Mouse (Mus musculus) frontal cortex, adult 2 months (tissue): ENCODE results near the gene Med9. TPM values are rescaled to one million over a fixed set of nuclear protein-coding genes. Genes with fewer than 3 reads are reported as not detected.

Source experiments
- DNase-seq, 2 experiments: peaks; one replicate each; pipeline ENCODE4 v3.0.0; 2022; ENCODE audit warnings: low spot score in 1 of 2; ENCODE audit errors: extremely low spot score in 1 of 2
- polyA plus RNA-seq: library from polyadenylated mRNA; depleted of rRNA; stranded (reverse); fragments of >200 nt; gene quantifications from 2 replicates; pipeline ENCODE4 v1.2.3, GENCODE M21; 2012; rRNA removed

Med9 gene
- polyA plus RNA-seq, result 43.6 and 44.0 TPM in 2 replicates

DNA sequence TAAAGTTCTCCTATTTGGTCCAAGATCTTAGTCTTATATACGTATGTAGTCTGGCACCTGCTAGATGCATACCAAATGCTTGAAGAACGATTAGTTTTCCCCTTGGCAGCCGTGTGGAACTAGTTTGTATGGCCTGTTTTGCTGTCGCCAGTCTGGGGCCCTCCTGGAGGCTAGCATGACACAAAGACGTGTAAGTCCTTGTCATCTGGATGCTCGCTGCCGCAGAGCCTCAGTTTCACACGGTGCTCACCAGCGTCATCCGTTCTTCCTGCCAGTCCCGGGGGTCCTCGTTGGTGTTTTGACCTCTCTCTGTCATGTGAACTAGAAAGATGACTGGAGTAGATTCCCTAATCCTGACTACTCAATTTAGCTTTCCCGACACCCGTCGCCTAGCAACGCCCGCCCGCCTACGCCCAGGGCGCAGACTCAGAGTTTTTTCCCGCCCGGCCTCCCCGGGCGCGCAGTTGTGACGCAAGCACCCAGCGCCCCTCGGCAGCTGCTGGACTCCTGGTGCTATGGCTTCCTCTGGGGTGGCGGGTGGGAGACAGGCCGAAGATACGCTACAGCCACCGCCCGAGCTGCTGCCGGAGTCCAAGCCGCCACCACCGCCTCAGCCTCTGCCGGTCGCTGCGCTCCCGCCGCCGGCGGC is at the start of gene Med9:
TSS of gene Med9 (plus strand) at position 455 of the 649 bp plus-strand sequence.
- DNase-seq, result peak; percentile 89 to 97

DNA sequence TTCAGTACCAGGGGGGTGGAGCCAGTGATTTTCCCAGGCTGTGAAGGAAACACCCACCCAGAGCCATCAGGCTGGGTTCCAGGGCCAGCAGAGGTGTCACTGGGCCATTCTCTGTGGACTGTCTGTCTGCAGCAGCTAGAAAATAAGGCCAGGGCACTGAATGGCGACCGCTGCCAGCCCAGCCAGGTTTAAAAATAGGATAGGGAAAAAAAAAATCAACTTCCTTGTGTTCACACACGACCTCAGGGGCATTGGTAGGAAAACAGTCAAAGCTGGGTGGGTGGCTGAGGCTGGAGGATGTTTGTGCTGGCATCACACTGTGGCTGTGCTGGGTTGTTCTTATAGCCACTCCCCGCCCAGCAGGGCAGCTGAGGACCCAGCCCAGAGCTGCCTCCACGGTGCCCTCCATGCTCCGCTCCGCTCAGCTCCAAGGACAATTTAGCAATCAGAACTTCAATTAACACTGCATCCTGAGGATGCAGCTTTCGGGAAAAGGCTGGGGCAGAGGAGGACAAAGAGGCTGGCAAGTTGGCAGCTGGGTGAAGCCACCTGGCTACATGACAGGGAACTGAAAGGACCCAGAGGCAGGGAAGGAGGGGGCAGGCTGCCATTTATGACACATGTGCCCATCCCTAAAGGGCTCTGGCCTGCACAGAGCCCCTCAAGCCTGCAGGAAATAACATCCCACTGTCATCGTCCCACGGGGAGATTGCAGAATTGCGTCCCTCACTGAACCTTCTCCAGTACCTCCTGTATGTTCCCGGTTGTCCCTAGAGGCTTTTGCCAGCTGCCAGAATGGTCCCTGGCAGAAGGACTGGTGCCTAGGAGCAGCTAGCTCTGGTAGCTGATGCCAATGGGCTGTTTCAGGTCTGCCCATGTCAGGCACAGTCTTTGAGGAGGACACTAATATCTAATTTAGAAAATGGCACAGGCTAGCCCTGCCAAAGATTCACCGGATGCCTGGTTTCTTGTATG is 48.0 kb upstream of the Med9 start:
- no peak for DNase-seq

DNA sequence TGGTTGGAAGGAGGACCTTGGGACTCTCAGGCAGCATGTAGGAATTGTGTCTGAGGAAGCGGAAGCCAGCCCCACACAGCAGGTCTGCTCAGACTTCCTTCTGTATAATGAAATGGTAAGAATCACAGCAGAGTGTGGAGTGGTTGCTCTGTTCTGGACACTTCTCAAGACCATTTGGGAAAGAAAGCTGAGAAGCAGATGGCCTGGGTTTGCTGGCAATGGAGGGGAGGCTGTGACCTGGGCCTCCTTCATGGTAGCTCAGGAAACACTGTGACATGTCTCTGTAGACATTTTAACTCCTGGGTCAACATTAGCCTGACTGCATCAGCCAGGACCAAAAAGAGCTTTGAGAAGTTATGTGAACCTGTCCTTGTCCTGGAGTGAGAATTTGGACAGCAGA is 47.0 kb upstream of the Med9 start:
- no peak for DNase-seq

DNA sequence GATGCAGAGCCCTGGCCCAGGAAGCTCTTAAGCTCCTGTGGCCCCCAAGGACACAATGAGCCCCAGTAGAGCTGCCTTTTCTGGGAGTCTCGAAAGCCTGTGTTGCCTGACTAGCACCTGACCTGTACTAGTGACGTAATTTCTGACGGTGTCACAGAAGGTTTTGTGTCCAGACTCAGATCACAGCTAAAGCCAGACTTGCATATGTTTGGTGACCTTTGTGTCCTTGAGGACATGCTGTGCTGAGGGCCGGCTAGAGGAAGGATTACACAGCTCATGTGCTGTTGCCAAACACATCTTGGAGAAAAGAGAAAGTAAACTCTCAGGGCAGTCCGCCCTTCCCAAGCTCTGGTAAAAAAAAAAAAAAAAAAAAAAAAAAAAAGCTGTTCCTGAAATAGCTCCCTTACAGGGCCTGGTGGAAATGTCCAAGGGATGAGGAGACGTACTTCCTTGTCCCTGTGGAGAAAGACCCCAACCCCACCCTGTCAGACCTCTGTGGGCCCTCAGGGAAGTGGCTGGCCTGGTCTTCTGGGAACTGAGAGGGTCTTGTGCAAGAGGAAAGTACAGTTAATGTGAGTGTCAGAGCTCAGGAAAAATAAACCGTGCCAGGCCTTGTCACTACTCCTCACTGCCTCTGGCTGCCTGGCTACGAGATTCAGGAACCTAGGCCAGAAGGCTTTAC is 45.8 kb upstream of the Med9 start:
- DNase-seq, result no peak

DNA sequence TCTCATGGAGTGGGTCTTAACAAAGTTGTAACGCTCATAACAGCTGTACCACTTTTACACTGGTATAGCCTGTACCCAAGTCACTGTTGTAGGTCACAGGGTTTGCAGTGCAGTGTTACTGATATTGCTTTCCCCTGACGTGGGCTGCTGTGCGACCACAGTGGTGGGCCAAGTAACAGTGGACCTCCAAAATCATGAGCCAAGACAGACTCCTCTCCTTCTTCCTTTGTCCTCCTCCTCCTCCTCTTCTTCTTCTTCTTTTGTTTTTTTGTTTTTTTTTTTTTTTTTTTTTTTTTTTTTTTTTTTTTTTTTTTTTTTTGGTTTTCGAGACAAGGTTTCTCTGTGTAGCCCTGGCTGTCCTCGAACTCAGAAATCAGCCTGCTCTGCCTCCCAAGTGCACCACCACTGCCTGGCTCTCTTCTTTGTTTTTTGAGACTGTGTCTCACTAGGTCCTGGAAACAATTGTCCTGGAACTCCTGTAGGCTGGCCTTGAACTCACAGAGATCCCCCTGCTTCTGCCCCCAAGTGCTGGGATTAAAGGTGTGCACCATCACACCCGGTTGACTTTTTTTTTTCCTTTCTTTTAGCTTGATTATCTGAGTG is 41.4 kb upstream of the Med9 start:
- DNase-seq, result no peak

DNA sequence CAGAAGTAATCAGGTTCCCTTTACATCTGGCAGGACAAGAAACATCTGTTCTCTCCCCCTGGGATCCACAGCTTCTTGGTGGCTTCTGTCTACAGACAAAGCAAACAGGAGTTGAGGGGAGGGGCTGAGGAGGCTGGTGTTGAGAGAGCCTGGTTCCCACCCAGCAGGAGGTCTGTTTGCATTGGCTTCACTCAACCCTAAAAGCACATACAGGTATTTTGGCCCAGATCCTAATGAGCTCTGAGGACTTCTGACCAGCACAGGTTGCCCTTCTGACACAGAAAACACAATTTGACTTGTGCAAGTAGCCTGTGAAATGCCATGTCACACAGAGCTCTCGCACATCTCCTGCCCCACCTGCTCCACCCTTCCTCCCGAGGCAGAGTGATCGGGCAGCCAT is 39.6 kb upstream of the Med9 start:
- DNase-seq, result no peak

DNA sequence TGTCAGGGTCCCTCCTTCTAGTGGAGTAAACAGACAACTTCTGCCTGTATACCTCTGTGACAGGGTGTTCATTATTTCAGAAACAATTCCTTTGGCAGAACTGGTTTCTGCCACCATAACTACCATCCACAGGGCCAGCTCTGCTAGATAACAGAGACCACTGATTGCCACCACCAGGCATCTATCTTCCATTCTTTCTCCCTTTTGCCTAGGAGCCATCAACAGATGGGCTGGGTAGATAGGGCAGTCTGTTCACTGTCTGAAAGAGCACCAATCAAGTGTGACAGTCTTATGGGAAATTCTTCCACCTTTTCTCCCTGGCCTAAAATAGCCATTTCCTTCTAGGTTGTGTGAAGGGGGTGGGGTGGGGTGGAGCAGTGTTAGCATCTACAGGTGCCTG is 37.4 kb upstream of the Med9 start:
- DNase-seq, result no peak

DNA sequence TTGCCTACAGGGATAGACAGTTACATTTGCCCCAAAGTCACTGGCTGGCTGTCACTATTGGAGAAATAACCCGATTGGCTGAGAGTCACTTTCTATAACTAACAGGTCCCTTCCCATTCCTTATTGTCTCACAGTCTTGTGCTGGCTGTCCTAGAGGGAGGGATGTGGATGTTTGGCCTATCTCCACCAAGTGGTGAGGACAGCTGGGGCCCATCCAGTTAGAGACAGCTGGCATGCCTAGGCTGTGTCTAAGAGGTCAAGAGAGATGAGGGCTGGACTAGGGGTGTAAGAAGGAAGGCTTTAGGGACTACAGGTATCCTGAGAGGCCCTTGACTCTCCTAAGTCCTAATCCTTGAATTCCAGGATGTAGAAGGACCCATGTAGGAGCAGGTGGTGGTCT is 36.5 kb upstream of the Med9 start:
- no peak for DNase-seq

DNA sequence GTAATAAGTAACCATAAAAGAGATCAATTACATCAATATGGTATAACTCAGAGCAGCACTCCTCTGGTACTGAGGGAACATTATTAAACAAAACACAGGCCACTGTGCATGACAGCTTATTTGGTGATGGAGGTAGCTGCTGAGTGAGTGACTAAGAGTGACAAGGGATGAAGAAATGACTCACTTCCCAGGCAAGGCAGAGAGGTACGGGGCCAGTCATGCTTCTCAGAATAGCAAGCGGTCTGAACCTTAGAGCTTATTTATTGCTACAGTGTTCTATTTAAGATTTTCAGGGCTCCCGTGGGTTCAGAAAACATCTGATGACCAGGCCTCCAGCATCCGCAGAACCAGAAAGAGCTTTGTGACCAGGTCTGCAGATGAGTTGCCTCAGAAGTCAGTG is 34.3 kb upstream of the Med9 start:
- DNase-seq, result no peak

DNA sequence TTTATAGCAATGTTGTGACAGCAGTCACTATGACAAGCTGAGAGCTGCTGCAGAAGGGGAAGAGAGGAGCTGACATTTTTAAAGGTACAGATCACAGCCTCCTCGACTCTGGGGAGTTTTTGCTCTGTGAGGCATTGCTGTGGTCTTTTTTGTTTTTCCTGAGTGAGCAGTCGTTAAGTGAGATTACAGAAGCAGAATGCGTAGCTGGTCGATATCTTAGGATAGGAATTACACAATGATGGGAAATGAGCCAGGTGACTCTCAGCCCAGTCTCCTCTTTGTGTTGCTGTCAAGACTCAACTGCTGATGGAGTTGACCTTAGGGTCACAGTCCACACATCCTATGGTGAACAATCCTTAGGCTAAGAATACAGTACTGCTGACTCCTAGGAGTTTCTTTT is 30.0 kb upstream of the Med9 start:
- DNase-seq, result no peak

DNA sequence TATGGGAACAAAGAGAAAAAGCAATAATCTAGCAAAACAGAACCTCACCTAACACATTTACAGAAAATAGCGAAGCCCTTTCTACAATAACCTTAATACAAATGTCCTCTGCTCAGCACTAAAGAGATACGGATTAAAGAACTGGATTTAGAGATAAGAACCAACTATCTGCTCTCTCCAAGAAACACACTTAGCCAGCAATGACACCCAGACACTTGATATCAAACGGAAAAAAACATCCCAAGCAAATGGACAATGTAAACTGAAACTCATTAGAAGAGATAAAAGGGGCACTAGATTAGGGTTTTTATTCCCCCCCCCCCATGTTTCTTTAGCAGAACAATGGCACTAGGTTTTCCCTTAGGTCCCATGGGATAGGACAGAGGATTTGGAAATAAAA is 28.6 kb upstream of the Med9 start:
- no peak for DNase-seq

DNA sequence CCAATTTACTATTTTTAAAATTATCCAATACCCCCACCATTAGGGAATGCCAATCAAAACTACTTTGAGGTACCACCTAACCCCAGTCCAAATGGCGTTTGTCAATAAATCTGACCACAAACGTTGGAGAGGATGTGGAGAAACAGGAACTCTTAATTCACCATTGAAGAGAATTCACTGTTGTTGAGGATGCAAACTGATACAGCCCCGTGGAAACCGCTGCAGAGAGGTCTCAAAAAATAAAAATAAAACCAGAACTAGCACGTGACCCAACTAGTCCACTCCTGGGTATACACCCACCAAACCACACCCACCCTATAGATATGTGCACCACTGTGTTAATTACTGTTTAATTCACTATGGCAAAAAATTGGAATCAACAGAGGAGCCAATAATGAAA is 27.7 kb upstream of the Med9 start:
- DNase-seq, result no peak

DNA sequence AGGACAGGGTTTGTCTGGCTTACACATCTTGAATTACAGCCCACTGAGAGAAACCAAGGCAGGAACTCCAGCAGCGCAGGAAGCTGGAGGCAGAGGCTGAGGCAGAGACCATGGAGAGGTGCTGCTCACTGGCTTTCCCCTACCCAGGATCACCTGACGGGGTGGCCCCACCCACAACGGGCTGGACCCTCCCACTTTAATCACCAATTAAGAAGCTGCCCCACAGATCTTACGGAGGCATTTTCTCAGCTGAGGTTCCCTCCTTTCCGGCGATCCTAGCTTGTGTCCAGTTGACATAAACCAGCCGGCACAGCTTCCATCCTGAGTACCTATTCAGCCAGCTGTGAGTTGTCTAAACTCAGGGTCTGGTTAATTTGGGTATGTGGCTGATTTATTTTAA is 26.7 kb upstream of the Med9 start:
- no peak for DNase-seq

DNA sequence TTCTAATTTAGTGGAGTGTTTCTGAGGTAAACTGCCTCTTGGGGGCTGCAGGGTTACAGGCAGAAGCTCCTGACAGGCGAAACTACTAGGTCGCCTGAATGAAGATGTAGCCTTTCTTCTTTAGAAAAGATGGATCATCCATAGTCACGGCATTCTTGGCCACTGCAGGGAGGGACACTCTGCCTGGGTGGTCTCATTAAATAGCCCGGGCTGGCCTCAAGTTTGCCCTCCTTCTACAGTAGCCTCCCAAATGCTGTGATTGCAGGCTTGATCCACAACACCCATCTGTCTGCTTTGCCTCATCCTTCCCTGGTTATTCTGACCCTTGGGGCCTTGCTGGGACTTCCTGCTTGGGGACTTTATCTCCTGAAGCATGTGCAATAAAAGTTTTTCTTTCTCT is 18.0 kb upstream of the Med9 start:
- DNase-seq, result no peak

DNA sequence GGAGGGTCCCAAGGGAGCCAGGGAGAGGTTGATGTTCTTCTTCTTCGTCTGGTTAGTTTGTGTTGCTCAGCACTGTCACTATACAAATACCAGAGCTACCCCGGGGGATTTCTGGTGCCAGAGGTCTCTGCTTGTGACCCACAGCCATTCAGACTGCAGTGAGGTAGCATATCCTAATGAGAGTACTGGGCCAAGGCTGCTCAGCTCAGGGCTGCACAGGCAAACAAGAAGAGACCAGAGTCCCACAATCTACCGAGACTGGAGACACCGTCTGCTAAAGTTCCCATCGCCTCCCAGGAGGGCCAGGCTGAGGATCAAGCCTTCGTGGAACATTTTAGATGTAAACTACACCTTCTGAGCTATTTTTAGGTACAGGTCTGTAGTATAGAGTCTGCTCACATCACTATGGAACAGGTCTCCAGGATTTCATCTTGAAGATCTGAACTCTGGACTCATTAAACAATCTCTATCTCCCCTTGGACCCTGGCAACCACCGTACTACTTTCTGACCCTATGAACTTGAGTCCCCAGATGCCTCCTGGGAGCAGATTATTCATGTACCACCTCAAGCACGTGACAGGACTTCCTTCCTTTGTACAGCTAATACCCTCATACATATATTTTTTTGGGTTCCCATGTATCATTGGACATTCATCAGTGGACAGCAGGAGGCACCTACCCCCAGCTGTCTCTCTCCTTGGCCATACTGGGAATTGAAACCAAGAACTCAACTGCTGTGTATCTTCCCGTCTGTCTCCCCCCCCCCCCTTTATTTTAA is 15.3 kb upstream of the Med9 start:
- DNase-seq, result no peak

DNA sequence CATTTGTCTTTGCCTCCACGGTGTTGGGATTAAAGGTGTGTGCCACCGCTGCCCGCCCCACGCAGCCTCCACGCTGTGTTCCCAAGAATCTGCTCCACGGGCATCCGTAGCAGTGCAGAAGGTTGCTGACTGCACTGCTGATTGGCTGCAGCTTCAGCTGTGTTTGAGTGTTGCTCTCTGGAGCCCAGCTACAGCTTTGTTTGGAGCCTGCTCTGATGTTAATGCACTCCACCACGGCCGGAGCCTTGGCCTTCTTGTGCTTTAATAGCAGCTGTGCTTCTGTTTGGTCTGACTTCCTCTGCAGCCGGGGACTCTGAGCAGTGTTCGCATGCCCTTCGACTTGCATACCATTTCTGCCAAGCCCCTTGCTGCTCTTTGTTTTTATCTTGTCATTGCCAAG is 14.1 kb upstream of the Med9 start:
- DNase-seq, result no peak

DNA sequence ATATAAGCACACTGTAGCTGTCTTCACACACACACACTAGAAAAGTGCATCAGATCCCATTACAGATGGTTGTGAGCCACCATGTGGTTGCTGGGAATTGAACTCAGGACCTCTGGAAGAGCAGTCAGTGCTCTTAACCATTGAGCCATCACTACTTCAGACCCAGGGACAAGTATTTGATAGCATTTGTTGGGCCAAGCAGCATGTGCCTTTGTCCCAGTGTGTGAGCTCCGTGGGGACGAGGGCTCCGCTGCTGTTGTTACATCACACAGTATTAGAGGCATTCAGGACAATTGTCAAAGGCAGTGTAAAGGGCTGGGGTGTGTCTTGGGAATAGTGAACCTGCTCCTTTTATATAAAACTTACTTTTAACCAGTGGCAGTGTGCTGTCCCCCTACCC is 11.0 kb upstream of the Med9 start:
- no peak for DNase-seq

DNA sequence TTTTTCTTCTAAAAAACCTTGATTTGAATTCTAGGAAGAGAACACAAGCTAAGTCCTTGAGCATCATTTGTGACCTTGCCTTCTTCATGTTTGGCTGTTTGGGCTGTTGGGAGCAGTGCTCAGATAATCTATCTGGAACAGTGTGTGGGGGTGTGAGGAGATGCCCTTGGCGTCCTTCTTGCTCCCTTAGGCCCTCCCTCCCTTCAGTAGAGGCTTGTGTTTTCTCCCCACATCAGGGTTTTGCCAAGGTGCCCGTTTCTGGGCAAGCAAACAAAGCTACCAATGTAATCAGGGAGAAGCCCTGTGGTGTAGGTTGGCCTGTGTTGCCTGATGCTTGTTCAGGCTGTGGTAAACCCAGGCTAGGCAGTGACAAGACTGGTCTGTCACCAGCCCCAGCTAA is 10.4 kb upstream of the Med9 start:
- DNase-seq, result no peak

DNA sequence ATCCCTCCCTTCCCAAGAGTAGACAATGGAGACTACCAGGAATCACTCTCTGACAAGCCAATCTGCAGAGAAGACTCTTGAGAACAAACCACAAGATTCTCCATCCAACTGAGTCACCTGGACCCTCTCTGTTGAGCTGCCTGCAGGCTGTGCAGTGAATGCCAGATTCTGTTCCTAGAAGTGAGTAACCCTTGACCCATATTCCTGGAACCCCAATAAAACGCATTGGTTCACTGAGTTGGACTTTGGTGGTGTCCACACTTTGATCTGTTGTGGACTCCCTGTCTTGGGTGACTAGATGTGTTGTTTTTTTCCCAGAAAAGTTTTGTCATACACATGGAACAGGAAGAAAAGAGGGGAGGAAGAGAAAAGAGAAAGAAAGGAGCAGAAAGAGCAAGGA is 8.2 kb upstream of the Med9 start:
- DNase-seq, result no peak

DNA sequence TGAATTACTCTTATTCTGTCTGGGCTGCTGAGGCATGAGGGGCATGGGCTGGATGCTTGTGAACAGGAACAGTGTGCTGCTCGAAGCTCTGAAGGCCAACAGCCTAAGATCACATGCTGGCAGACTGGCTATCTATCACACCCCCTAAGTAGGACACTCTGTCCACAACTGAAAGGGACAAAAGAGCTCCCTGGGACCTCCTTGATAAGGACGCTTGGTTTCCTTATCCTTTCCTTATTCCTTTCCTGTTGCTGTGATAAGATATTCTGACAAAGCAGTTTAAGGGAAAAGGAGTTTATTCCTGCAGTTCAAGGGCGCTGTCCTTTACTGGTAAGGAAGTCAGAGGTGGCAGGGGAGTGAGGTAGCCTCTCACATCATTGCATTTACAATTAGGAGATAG is 7.4 kb upstream of the Med9 start:
- no peak for DNase-seq
